ENCODE assay signal across 23 mouse cellular contexts in genomic region chr19:27926378-27926777, GRCm38 (mm10).
A peak's percentile ranks its signal among the peaks of the same experiment; 100 is the strongest.
DNase-seq lines count a peak whose midpoint lies in the region; ATAC-seq lines count a peak whose summit lies in the region.
"Had no signal": no experiment of that assay in that cellular context is flagged by ENCODE, and none has a peak within 500 bp of the region (broad histone marks: within the 10 kb centered on the region; RNA-seq: fewer than 3 reads in every experiment).

No protein-coding gene starts in this region.

- no peak overlapping the region for H3K9ac ChIP-seq in intestine, embryonic 15.5 days
- H3K9ac ChIP-seq: embryonic facial prominence, embryonic 12.5 days; forebrain, embryonic 12.5 days; heart, embryonic 13.5 days; hindbrain, embryonic 15.5 days; limb, embryonic 12.5 days; midbrain, embryonic 13.5 days; neural tube, embryonic 13.5 days had no signal

- no peaks in the 10 kb centered on the region for H3K4me1 ChIP-seq in intestine, embryonic 15.5 days (replicated peaks)
- H3K4me1 ChIP-seq: embryonic facial prominence, embryonic 12.5 days; forebrain, embryonic 12.5 days; hindbrain, embryonic 15.5 days; limb, embryonic 12.5 days; midbrain, embryonic 13.5 days; neural tube, embryonic 13.5 days had no signal

- no peak overlapping the region for H3K4me2 ChIP-seq in intestine, embryonic 15.5 days (replicated peaks)
- H3K4me2 ChIP-seq: embryonic facial prominence, embryonic 12.5 days; forebrain, embryonic 12.5 days; heart, embryonic 13.5 days; hindbrain, embryonic 15.5 days; limb, embryonic 12.5 days; midbrain, embryonic 13.5 days; neural tube, embryonic 13.5 days had no signal

- peak; percentile 34 for DNase-seq in CD4-positive helper T cell, adult 2 months (ENCODE audit: low read depth, low spot score)
- DNase-seq in cerebellum, adult 9-11 months = no peak
- no peak for DNase-seq in cerebellum, adult 11 months
- DNase-seq: adrenal gland, postnatal 14 days; cerebellum, adult 9-10 months; gastrocnemius, postnatal 25 days; heart, adult 2 months; heart, postnatal 14 days; kidney, postnatal 25 days; layer of hippocampus, postnatal 36 days had no signal

- ATAC-seq in CD4-positive, CD25-positive, alpha-beta regulatory T cell, adult 4 months = peak; percentile 29
- ATAC-seq in common myeloid progenitor, adult 5-6 weeks (replicated peaks; ENCODE audit: low read depth, poor library complexity, severe bottlenecking) = peak; percentile 92
- 0 out of 2 replicates have a peak, but pooled peaks have one; percentile 21 for ATAC-seq in megakaryocyte, adult 5-6 weeks (ENCODE audit: poor library complexity, severe bottlenecking)
- ATAC-seq in intestine, embryonic 15.5 days = no peak
- ATAC-seq: intestine, embryonic 16.5 days; lung, postnatal 0 days; midbrain, embryonic 13.5 days had no signal

- H3K4me3 ChIP-seq in intestine, embryonic 15.5 days (replicated peaks) = no peak overlapping the region
- H3K4me3 ChIP-seq: embryonic facial prominence, embryonic 12.5 days; forebrain, embryonic 12.5 days; heart, adult 2 months; heart, embryonic 13.5 days; hindbrain, embryonic 15.5 days; limb, embryonic 12.5 days; midbrain, embryonic 13.5 days; neural tube, embryonic 13.5 days had no signal

- 64% methylated on average over 3 of the region's 3 CpGs for WGBS in intestine, embryonic 15.5 days

- H3K27ac ChIP-seq in intestine, embryonic 15.5 days = no peak overlapping the region
- H3K27ac ChIP-seq: embryonic facial prominence, embryonic 12.5 days; forebrain, embryonic 12.5 days; heart, adult 2 months; heart, embryonic 13.5 days; hindbrain, embryonic 15.5 days; limb, embryonic 12.5 days; midbrain, embryonic 13.5 days; neural tube, embryonic 13.5 days had no signal

- no peaks in the 10 kb centered on the region for H3K36me3 ChIP-seq in intestine, embryonic 15.5 days
- H3K36me3 ChIP-seq: embryonic facial prominence, embryonic 12.5 days; forebrain, embryonic 12.5 days; heart, embryonic 13.5 days; hindbrain, embryonic 15.5 days; limb, embryonic 12.5 days; midbrain, embryonic 13.5 days; neural tube, embryonic 13.5 days had no signal

- no peaks in the 10 kb centered on the region for H3K27me3 ChIP-seq in intestine, embryonic 15.5 days (replicated peaks)
- H3K27me3 ChIP-seq: embryonic facial prominence, embryonic 12.5 days; forebrain, embryonic 12.5 days; heart, embryonic 13.5 days; hindbrain, embryonic 15.5 days; limb, embryonic 12.5 days; midbrain, embryonic 13.5 days; neural tube, embryonic 13.5 days had no signal

- H3K9me3 ChIP-seq in intestine, embryonic 15.5 days = no peaks in the 10 kb centered on the region
- H3K9me3 ChIP-seq: embryonic facial prominence, embryonic 12.5 days; forebrain, embryonic 12.5 days; heart, embryonic 13.5 days; hindbrain, embryonic 15.5 days; limb, embryonic 12.5 days; midbrain, embryonic 13.5 days; neural tube, embryonic 13.5 days had no signal
